In the genomic region with DNA sequence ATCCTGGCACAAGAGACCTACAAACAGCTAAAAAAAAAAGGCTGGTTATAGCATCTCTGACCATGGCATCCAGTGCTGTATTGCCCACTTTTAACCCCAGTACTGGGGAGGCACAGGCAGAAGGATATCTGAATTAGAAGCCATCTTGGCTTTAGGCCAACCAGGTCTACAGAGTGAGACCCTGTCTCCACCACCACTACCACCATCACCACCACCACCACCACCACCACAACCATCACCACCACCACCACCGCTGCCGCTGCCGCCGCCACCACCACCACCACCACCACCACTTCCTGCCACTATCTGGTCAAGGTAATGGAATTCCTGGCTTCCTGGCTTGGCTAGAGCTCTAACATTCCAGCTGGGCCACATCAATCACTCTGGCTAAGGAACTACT, we compare ENCODE assay signal across 18 mouse cellular contexts. TPM values are rescaled to one million over a fixed set of nuclear protein-coding genes. Genes with fewer than 3 reads are reported as not detected.
DNase-seq lines count a peak whose midpoint lies in the region; ATAC-seq and TF ChIP-seq lines count a peak whose summit lies in the region.
"Had no signal": no experiment of that assay in that cellular context is flagged by ENCODE, and none has a peak within 500 bp of the region (broad histone marks: within the 10 kb centered on the region; RNA-seq: fewer than 3 reads in every experiment).

No protein-coding gene starts in this region.

- H3K4me1 ChIP-seq in heart, adult 2 months (ENCODE audit: control insufficient read depth, insufficient read depth, low read length), result peaks cover 14% of the 10 kb centered on the region
- peaks cover 20% of the 10 kb centered on the region; the same call in 1 of the 2 replicates for H3K4me1 ChIP-seq in kidney, adult 2 months (ENCODE audit: control insufficient read depth, insufficient read depth, low read length)
- 0 out of 2 replicates have a peak, but pooled peaks cover 4% of the 10 kb centered on the region for H3K4me1 ChIP-seq in kidney, embryonic 16.5 days (ENCODE audit: insufficient read depth, low read length)

- intact Hi-C loops in heart, adult 2 months (cut with DNase I), result no loop called here

- 68% methylated on average over 4 of the region's 4 CpGs for WGBS in heart, adult 2 months
- WGBS in kidney, adult 2 months, result 68% methylated on average over 4 of the region's 4 CpGs
- WGBS in kidney, embryonic 16.5 days, result 94% methylated on average over 4 of the region's 4 CpGs

- H3K4me3 ChIP-seq in heart, adult 2 months, result no peak overlapping the region
- H3K4me3 ChIP-seq in kidney, adult 2 months (ENCODE audit: insufficient read depth, low read depth, low read length), result peak overlapping the region; percentile 12; the same call in 1 of the 2 replicates
- H3K4me3 ChIP-seq in kidney, embryonic 16.5 days (ENCODE audit: low read length), result no peak overlapping the region
- H3K4me3 ChIP-seq: embryonic facial prominence, embryonic 13.5 days; forebrain, embryonic 12.5 days; heart, embryonic 10.5 days; heart, embryonic 15.5 days; hindbrain, embryonic 10.5 days; intestine, embryonic 15.5 days had no signal

- no peak for TF ChIP-seq CTCF in heart, adult 2 months (IDR thresholded peaks at IDR 0.05)
- TF ChIP-seq CTCF in kidney, adult 2 months (conservative IDR thresholded peaks at IDR 0.05; ENCODE audit: insufficient read depth, insufficient read length, low read depth, low read length), result no peak

- H3K4me2 ChIP-seq in kidney, embryonic 16.5 days (replicated peaks; ENCODE audit: low read depth, low read length), result no peak overlapping the region
- H3K4me2 ChIP-seq: embryonic facial prominence, embryonic 13.5 days; forebrain, embryonic 12.5 days; heart, embryonic 15.5 days; hindbrain, embryonic 14.5 days; intestine, embryonic 15.5 days had no signal

- no peaks in the 10 kb centered on the region for H3K27me3 ChIP-seq in heart, adult 2 months (ENCODE audit: control insufficient read depth, insufficient read depth, low read length)
- H3K27me3 ChIP-seq in kidney, adult 2 months (replicated peaks; ENCODE audit: control insufficient read depth, insufficient read depth, low read length), result no peaks in the 10 kb centered on the region
- no peaks in the 10 kb centered on the region for H3K27me3 ChIP-seq in kidney, embryonic 16.5 days (ENCODE audit: insufficient read depth, low read length)
- H3K27me3 ChIP-seq: embryonic facial prominence, embryonic 13.5 days; forebrain, embryonic 12.5 days; heart, embryonic 15.5 days; intestine, embryonic 15.5 days had no signal

- no peak for TF ChIP-seq EP300 in heart, adult 2 months (IDR thresholded peaks at IDR 0.05; ENCODE audit: insufficient read depth, low read depth, low read length)

- H3K79me2 ChIP-seq in heart, adult 2 months (replicated peaks; ENCODE audit: control insufficient read depth, insufficient read depth, low read length), result no peaks in the 10 kb centered on the region

- no peak overlapping the region for H3K9ac ChIP-seq in heart, adult 2 months (ENCODE audit: low read depth, low read length)
- no peak overlapping the region for H3K9ac ChIP-seq in kidney, embryonic 16.5 days (replicated peaks; ENCODE audit: low read length)
- H3K9ac ChIP-seq: embryonic facial prominence, embryonic 13.5 days; forebrain, embryonic 12.5 days; heart, embryonic 15.5 days; hindbrain, embryonic 14.5 days; intestine, embryonic 15.5 days had no signal

- no peak overlapping the region for H3K27ac ChIP-seq in heart, adult 2 months
- peak overlapping the region; percentile 52; the same call in 1 of the 2 replicates for H3K27ac ChIP-seq in kidney, adult 2 months (ENCODE audit: insufficient read depth, low read depth, low read length)
- H3K27ac ChIP-seq in kidney, embryonic 16.5 days (ENCODE audit: low read length), result no peak overlapping the region
- H3K27ac ChIP-seq: embryonic facial prominence, embryonic 13.5 days; forebrain, embryonic 12.5 days; heart, embryonic 10.5 days; heart, embryonic 15.5 days; hindbrain, embryonic 10.5 days; hindbrain, embryonic 14.5 days; intestine, embryonic 15.5 days had no signal

- peak; percentile 5 to 22 for DNase-seq in cerebellum, postnatal 10 days
- no peak for DNase-seq in cerebellum, postnatal 36 days
- peak; percentile 17 to 21 for DNase-seq in heart, adult 2 months
- no peak for DNase-seq in heart, adult 8-10 months (ENCODE audit: low spot score)
- DNase-seq in kidney, adult 2 months, result peak; percentile 55
- peak; percentile 67 for DNase-seq in 3134 (ENCODE audit: extremely low read depth, insufficient read length, low spot score)
- DNase-seq: adrenal gland, postnatal 10 days; cerebellum, adult 11 months; cerebellum, adult 8-10 months had no signal

- no peak for ATAC-seq in kidney, embryonic 16.5 days (ENCODE audit: low FRiP score, low TSS enrichment)
- ATAC-seq: forebrain, embryonic 16.5 days; intestine, embryonic 15.5 days had no signal

- TF ChIP-seq POLR2A in heart, adult 2 months (IDR thresholded peaks at IDR 0.05; ENCODE audit: insufficient read depth, low read depth, low read length), result no peak
- no peak for TF ChIP-seq POLR2A in kidney, adult 2 months (IDR thresholded peaks at IDR 0.05; ENCODE audit: low read depth, low read length)

- H3K9me3 ChIP-seq in kidney, embryonic 16.5 days (ENCODE audit: low read length), result no peaks in the 10 kb centered on the region
- H3K9me3 ChIP-seq: embryonic facial prominence, embryonic 13.5 days; forebrain, embryonic 12.5 days; heart, embryonic 10.5 days; heart, embryonic 15.5 days; hindbrain, embryonic 10.5 days; intestine, embryonic 15.5 days had no signal

- no peaks in the 10 kb centered on the region for H3K36me3 ChIP-seq in heart, adult 2 months (ENCODE audit: control insufficient read depth, insufficient read depth, low read length)
- no peaks in the 10 kb centered on the region for H3K36me3 ChIP-seq in kidney, adult 2 months (ENCODE audit: control insufficient read depth, insufficient read depth, low read length)
- H3K36me3 ChIP-seq in kidney, embryonic 16.5 days (ENCODE audit: insufficient read depth, low read length), result no peaks in the 10 kb centered on the region
- H3K36me3 ChIP-seq: embryonic facial prominence, embryonic 13.5 days; forebrain, embryonic 12.5 days; heart, embryonic 10.5 days; heart, embryonic 15.5 days; hindbrain, embryonic 10.5 days; intestine, embryonic 15.5 days had no signal

RNA-seq across cellular contexts. Expression of a gene that starts 31.7 kb away (rescaled TPM):
- 10 to 100 TPM; 20.4 to 32.7 TPM for total RNA-seq in heart, adult 2 months (2021)
- polyA plus RNA-seq in heart, adult 2 months (2012; rRNA removed), result 15.4 and 22.7 TPM in 2 replicates
- 10 to 100 TPM; 21.9 to 36.3 (median 30.1) TPM for total RNA-seq in heart, adult 8-10 months (2022)
- 22.2 and 24.5 TPM in 2 replicates for polyA plus RNA-seq in kidney, adult 2 months (2012; rRNA removed)
- 58.0 and 58.6 TPM in 2 replicates for polyA plus RNA-seq in kidney, embryonic 16.5 days (2015; fragmentation: Nextera tagmentation; extraction: Ambion mirVana)

Comparison
In these comparisons a context has a peak if more than half of its experiments do, and no peak if none do; other contexts are left out.
1. DNase-seq: peak in cerebellum, postnatal 10 days (2 of 2), heart, adult 2 months (2 of 2), kidney, adult 2 months (single experiment) and 3134 (single experiment); none in cerebellum, postnatal 36 days (0 of 2) and heart, adult 8-10 months (single experiment).